Mouse (Mus musculus) liver, adult 2 months (tissue): ENCODE results near the gene Aurkb. TPM values are rescaled to one million over a fixed set of nuclear protein-coding genes. Genes with fewer than 3 reads are reported as not detected.

Experiments
- DNase-seq: peaks from one replicate; pipeline ENCODE4 v3.0.0-alpha.2; 2011; ENCODE audit warnings: low read depth, low spot score; ENCODE audit errors: extremely low read depth
- H3K27ac ChIP-seq: fragments of 200-500 bp; replicated peaks from 2 replicates; pipeline ENCODE4 v1.5.1; 2012; ENCODE audit warnings: low read depth, mild to moderate bottlenecking, control low read depth, inconsistent platforms, low read length; ENCODE audit not compliant: insufficient read depth
- H3K27me3 ChIP-seq: fragments of 200-500 bp; 2 replicates; pipeline ENCODE4 v1.6.1; 2012; ENCODE audit warnings: mild to moderate bottlenecking, moderate library complexity, low read length, inconsistent platforms; ENCODE audit not compliant: control insufficient read depth, insufficient read depth
- H3K36me3 ChIP-seq: fragments of 200-500 bp; 2 replicates; pipeline ENCODE4 v1.6.1; 2012; ENCODE audit warnings: low read length, inconsistent platforms; ENCODE audit not compliant: control insufficient read depth, insufficient read depth
- H3K4me1 ChIP-seq: fragments of 200-500 bp; 2 replicates; pipeline ENCODE4 v1.6.1; 2011; ENCODE audit warnings: low read length; ENCODE audit not compliant: control insufficient read depth, insufficient read depth
- H3K4me3 ChIP-seq: fragments of 200-500 bp; 2 replicates; pipeline ENCODE4 v1.5.1; 2011; ENCODE audit warnings: low read depth, mild to moderate bottlenecking, control low read depth, low read length, moderate library complexity; ENCODE audit not compliant: insufficient read depth
- H3K79me2 ChIP-seq: fragments of 200-500 bp; 2 replicates; pipeline ENCODE4 v1.6.1; 2012; ENCODE audit warnings: inconsistent platforms, mild to moderate bottlenecking, low read length, moderate library complexity; ENCODE audit not compliant: control insufficient read depth, insufficient read depth
- H3K9ac ChIP-seq: fragments of 200-500 bp; 2 replicates; pipeline ENCODE4 v1.6.1; 2012; ENCODE audit warnings: low read depth, mild to moderate bottlenecking, control low read depth, inconsistent platforms, low read length
- CTCF ChIP-seq: fragments of 200-500 bp; IDR thresholded peaks from 2 replicates; pipeline ENCODE4 v1.5.1; 2011; ENCODE audit warnings: low read depth, low read length, control low read depth
- POLR2A ChIP-seq: fragments of 200-500 bp; IDR thresholded peaks from 2 replicates; pipeline ENCODE4 v1.6.1; 2011; ENCODE audit warnings: low read length, control low read depth; ENCODE audit not compliant: insufficient read depth; ENCODE audit errors: extremely low read depth
- WGBS: fragments of 180-500 bp; shearing (Covaris S2); methylation state at CpG from one replicate; pipeline ENCODE4 v1.1.7; 2018; 5-methylcytosine and 5-hydroxymethylcytosine counted together
- polyA plus RNA-seq: library from polyadenylated mRNA; depleted of rRNA; stranded (reverse); fragments of >200 nt; gene quantifications from 2 replicates; pipeline ENCODE4 v1.2.3, GENCODE M21; 2012
- total RNA-seq: library from RNA; depleted of rRNA; stranded (reverse); fragments of >200 nt; gene quantifications from 2 replicates; pipeline ENCODE4 v1.2.3, GENCODE M21; 2014

Gene Aurkb
- total and polyA plus RNA-seq, 2 experiments: 0.37 to 0.66 TPM

DNA sequence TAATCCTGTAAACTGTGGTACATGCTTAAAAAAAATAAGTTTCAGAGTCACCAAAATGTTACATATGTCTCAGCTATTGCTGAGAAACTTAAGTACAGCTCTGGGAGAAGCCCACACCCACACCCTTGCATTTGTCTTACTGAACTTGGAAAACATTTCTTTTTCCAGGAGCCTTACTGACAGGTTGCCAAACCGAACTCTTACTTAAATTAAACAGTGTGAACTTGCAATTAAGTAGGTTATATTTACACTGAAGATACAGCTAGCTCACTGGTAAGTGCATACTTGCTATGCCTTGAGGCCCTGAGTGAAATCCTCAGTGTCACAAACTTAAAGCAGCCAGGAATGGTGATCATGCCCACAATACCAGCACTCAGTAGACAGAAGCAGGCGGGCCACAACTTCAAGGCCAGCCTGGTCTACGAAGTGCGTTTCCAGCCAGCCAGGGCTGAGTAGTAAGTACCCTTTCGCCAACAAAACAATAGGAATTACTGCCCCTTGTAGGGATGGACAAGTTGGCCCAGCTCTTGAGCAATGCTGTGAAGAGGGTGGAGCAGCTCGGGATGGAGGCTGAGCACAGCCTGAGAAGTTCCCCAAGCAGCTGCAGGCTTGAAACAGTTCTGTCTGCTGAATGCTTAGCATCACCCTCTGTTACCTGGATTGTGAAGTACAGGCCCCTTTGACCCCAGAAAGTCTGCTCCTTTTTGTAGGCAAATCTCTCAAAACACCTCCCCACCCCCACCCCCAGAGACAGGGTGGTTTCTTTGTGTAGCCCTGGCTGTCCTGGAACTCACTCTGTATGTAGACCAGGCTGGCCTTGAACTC lies 28.7 kb downstream of the Aurkb start:
- TF ChIP-seq POLR2A: no peak
- no peak for TF ChIP-seq CTCF
- WGBS: 48% methylated on average over 6 of the region's 6 CpGs
- H3K36me3 ChIP-seq: no peaks in the 10 kb centered on the region
- DNase-seq: no peak
- no peak overlapping the region for H3K27ac ChIP-seq
- H3K9ac ChIP-seq: no peak overlapping the region
- no peak overlapping the region for H3K4me3 ChIP-seq
- peaks cover 5% of the 10 kb centered on the region for H3K4me1 ChIP-seq
- no peaks in the 10 kb centered on the region for H3K27me3 ChIP-seq
- no peaks in the 10 kb centered on the region for H3K79me2 ChIP-seq

DNA sequence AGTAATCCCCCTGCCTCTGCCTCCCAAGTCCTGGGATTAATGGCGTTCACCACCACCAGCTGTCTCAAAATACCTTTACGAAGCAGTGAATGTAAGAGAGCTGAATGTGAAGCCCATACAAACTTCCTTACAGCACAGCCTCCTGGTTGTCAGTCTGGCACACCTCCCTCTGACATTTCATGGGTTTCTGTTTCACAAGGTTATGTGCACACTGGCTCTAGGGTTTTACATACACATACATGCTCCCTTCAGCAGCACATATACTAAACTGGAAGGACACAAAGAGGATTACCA lies 29.3 kb downstream of the Aurkb start:
- DNase-seq: no peak
- no peak overlapping the region for H3K4me3 ChIP-seq

DNA sequence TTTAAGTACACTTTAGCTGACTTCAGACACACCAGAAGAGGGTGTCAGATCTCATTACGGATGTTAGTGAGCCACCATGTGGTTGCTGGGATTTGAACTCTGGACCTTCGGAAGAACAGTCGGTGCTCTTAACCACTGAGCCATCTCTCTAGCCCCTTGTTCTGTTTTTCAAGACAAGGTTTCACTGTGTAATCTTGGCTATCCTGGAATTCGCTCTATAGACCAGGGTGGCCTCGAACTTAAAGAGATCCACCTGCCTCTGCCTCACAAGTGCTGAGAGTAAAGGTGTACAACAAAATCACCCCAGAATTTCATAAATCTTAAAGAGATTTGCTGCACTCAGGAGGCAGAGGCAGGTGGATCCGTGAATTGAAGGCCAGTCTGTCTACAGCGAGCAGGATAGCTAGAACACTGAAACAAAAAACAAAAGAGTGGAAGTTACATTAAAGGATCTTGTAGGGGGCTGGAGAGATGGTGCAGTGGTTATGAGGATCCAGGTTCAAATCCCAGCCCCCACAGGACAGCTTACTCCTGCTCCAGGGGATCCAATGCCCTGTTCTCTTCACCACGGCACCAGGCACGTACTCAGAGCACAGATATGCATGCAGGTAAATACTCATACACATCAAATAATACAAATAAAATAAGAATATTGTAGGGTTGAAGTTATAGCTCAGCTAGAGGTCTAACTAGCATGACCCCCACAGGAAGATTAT lies 30.5 kb downstream of the Aurkb start:
- H3K9ac ChIP-seq: no peak overlapping the region
- peaks cover 2% of the 10 kb centered on the region; the same call in 1 of the 2 replicates for H3K4me1 ChIP-seq
- no peaks in the 10 kb centered on the region for H3K79me2 ChIP-seq
- DNase-seq: no peak
- no peak for TF ChIP-seq POLR2A
- TF ChIP-seq CTCF: no peak
- no peaks in the 10 kb centered on the region for H3K36me3 ChIP-seq
- 72% methylated on average over 9 of the region's 9 CpGs for WGBS
- H3K27ac ChIP-seq: no peak overlapping the region
- no peak overlapping the region for H3K4me3 ChIP-seq
- no peaks in the 10 kb centered on the region for H3K27me3 ChIP-seq

More for the DNA sequence above, 29.3 kb downstream of the Aurkb start:
- Histone ChIP-seq H3K27me3 (no peaks in the 10 kb centered on the region), H3K27ac (no peak overlapping the region), H3K9ac (no peak overlapping the region), H3K36me3 (no peaks in the 10 kb centered on the region), H3K79me2 (no peaks in the 10 kb centered on the region), H3K4me1 (peaks cover 5% of the 10 kb centered on the region)
- WGBS: 59% methylated on average over 2 of the region's 2 CpGs
- TF ChIP-seq POLR2A: no peak
- TF ChIP-seq CTCF: no peak

DNA sequence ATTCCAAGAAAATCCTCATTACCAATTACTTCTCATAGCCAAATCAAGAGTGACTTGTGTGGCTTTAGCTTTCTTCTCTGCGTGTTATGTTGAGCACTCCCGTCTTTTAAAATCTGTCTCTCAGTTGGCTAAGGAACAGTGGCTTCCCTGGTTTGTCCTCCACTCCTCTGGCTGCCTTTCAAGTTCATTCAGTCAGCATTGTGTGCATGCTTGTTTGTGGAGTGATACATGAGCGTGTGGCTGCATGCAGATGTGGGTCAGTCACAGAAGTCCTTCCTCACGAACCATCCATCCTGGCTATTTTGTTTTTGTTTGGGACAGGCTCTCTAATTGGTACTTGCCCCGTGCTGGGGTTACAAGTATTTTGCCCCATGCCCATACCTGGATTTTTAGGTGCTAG lies 31.1 kb downstream of the Aurkb start:
- WGBS: 84% methylated on average over 5 of the region's 5 CpGs
- Histone ChIP-seq H3K9ac (no peak overlapping the region), H3K27me3 (no peaks in the 10 kb centered on the region), H3K27ac (no peak overlapping the region), H3K4me1 (no peaks in the 10 kb centered on the region), H3K36me3 (no peaks in the 10 kb centered on the region), H3K4me3 (no peak overlapping the region), H3K79me2 (no peaks in the 10 kb centered on the region)
- no peak for DNase-seq
- TF ChIP-seq POLR2A (no peak), CTCF (no peak)

DNA sequence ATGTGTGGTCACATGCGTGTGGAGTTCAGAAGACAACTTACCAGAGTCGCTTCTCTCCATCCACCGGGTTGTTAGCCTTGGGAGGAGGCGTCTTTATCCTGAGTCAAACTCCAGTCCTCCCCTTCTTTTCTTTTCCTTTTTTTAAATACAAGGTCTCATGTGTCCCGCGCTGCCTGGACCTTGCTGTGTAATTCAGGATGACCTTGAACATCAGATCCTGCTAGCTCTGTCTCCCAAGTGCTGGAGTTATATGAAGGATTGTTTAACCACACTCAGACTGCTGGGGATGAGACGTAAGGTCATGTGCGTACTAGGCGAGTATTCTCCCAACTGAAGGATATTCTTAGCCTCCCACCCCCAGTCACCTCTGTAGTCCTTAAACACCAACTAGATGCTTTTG lies 31.9 kb downstream of the Aurkb start:
- TF ChIP-seq CTCF (no peak), POLR2A (no peak)
- Histone ChIP-seq H3K9ac (no peak overlapping the region), H3K36me3 (no peaks in the 10 kb centered on the region), H3K27ac (no peak overlapping the region), H3K27me3 (no peaks in the 10 kb centered on the region), H3K4me3 (no peak overlapping the region), H3K4me1 (no peaks in the 10 kb centered on the region), H3K79me2 (no peaks in the 10 kb centered on the region)
- 88% methylated on average over 9 of the region's 9 CpGs for WGBS
- no peak for DNase-seq

DNA sequence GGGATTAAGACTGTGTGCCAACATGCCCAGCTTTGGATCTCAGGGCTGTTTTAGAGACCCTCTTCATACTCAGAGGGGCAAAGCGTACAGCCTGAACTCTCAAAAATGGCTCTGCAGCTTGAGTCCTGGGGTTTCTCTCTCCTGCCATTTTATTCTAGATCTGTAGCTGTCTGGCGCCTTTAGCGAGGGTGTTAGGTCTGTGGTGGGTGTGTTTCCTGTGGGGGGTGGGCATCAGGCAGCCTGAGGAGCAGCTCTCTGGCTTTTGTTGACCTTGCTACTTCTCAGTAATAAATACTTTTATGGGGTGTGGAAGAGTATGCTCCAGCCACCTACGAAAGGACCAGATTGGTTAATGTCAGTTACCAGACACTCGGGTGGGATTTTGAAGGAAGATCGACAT lies 32.6 kb downstream of the Aurkb start:
- Histone ChIP-seq H3K4me1 (no peaks in the 10 kb centered on the region), H3K36me3 (no peaks in the 10 kb centered on the region), H3K27ac (no peak overlapping the region), H3K79me2 (no peaks in the 10 kb centered on the region), H3K27me3 (no peaks in the 10 kb centered on the region), H3K4me3 (no peak overlapping the region), H3K9ac (no peak overlapping the region)
- WGBS: 92% methylated on average over 6 of the region's 6 CpGs
- TF ChIP-seq CTCF (no peak), POLR2A (no peak)
- DNase-seq: no peak
